Mouse (Mus musculus): ENCODE results near the gene Cnot4.
A peak's percentile ranks its signal among the peaks of the same experiment; 100 is the strongest.

Gene Cnot4

DNA sequence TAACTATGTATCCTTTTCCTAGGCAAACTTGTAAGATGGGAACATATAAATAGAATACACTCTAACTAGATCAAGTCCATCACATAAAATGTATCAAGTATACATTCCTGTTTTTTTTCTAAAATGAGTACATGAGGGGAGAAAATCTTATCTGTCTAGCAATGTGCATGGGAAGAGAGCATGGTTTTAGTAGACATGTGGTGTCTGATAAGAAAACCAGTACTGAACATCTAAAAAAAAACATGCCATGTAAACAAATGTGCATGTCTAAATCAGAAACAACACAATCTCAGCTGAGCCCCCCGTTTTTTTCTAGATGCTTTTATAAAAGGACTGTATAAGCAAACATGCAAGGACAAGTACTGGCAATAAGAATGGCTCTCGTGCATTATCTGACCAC, 100.8 kb downstream of the Cnot4 start:
- DNase-seq = no peak

DNA sequence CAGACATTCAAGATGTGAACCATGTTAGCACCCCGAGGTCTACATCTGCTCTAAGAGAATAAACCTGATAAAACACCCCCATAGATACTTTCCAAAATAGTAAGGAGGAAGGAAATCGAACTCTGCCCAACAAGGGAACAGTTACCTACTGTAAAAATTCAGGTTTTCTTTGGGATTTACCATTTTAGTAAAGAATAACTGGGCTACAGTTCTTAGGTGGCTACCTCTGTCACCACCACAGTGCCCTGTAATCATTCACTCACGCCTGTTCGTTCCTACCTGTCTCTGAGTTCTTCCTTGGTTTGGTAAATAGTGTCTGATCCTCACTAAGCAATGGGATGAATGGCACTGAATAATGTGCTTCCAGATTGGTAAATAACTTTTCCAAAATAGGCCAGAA, 102.7 kb downstream of the Cnot4 start:
- DNase-seq = peak; percentile 57

DNA sequence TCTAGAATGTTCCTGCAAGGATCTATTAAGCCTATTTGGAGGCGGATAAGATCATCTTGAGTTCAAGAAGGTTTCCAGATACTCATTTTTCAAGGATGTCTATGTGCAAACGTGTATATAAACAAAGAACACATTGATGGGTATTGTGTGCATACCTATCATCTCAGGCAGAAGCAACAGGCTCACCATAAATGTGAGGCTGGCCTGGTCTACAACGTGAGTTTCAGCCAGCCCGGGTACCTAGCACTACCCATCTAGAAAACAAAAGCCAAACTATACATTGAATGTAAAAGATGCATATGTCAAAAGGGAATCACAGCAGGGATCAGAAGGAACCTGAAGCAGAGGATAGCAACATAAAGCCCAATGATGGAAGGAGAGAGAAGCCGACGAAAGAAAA, 103.3 kb downstream of the Cnot4 start:
- DNase-seq = peak; percentile 62

DNA sequence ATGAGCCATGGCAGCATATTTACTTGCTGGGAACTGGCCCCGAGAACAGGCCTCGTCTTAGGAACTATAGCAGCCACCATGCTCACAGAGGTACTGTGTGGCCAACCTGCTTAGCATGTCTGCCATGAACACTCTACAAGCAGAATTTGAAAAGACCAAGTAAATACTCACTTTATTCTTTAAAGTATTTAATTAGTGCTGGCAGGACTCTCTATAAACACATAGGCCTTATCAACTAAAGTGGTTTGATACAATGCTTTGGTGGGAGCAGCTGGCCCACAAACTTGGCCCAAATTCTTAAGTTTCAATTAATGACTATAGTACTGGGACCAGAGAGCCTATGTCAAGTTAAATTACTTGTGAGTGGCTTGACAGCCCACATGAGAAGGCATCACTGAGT, 105.5 kb downstream of the Cnot4 start:
- DNase-seq = peak; percentile 43

DNA sequence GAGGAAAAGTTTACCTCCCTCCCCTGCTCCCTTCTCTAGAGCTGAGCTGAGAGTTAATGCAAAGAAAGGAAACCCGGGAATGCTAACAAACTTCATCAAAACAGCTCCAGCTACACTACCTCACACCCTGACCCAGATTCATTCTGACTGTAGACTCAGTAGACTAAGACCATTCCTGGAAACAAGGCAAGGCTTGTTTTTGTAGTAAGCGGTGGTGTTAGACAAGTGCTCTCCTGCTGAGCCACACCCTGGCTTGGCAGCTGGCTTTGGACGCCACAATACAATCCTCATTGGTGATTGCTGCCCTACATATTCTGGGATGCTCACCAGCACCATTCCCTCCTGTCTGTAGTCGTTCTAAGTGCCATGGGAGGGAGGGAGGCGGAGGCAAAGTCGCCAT, 106.3 kb downstream of the Cnot4 start:
- peak; percentile 87 for DNase-seq

DNA sequence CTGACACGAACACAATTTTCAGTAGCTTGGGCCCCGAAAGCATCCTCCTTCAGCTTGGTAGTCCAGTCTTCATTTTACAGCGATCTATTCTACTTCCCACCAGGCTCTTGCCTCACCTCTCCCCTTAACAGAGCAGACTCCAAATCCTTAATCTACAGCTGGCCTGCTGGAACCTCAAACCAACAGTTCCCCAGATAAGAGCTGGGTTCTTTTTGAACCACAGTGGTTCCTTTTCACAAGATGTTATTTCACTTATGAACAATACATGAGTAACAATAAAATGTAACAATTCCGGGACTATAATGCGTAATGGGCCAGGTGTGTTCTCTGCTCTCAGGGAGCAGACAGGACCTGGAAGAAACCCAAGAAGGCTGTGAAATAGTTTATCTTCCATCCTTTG, 116.9 kb downstream of the Cnot4 start:
- peak; percentile 64 for DNase-seq

DNA sequence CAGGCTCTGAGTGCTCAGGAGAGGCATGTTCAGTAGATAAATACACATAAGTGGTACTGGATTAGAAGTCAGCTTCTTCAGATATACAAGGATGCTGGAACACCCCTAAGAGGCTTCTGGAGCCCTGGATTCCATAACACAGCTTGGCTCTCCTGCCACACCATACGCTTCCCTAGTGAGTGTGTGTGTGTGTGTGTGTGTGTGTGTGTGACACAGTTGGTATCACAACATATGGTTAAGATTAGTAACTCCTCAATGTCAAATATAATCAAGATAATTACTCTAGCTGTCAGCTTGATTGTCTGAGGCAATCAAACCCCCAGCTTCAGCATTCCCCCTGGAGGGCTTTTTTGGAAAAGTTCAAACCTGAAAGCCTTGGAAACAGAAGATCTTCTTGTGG, 121.6 kb downstream of the Cnot4 start:
- no peak for DNase-seq

DNA sequence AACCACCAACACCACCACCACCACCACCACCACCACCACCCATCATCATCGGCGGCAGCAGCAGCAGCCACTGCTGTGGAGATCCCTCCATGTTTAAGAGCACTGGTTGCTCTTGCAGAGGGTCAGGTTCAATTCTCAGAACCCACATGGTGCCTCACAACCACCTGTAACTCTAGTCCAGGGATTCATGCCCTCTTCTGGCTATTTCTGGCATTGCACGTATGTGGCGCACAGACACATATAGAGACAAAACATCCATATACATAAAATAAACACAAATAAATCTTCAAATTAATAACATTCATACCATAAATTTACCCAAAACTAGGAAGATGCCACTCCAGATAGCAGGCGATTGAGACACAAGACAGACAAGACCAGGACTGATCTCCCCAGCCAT, 122.8 kb downstream of the Cnot4 start:
- no peak for DNase-seq

DNA sequence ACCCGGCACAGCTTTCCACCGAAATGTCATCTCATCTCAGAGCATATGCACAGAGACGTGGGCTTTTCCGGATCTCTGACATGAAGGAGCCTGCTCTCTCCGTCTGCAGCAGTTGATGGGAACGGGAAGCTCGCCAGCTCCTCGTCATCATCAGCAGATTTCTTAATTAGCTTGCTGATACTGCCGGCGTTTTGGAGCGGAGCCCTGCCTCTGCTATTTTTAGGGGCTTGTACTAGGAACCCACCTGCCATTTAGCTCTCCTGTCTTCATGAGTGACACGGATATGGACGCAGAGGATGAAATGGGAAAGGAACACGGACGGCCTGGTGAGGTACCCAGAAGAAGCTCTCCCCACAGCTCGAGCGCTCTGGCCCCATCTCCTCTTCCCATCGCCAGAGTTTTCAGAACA, 131.3 kb downstream of the Cnot4 start:
- DNase-seq = peak; percentile 92

DNA sequence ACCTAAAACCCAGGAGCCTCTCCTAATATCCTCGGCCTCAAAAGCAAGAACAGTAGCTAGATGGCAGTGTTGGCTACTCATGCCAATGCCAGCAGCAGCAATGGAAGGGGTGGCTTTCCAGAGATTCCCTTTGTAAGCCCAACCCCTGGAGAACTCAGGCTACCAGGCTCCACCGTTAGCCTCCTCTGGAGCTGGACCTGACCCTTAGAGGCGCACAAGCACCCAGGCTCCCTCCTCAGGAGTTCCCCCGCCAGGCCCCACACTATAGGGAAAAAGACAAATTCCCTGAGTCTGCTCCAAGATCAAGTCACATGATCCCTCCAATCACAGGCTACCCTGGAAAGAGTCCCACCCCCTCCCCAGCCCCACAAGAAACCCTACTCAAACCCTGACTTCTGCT, 134.4 kb downstream of the Cnot4 start:
- no peak for DNase-seq

DNA sequence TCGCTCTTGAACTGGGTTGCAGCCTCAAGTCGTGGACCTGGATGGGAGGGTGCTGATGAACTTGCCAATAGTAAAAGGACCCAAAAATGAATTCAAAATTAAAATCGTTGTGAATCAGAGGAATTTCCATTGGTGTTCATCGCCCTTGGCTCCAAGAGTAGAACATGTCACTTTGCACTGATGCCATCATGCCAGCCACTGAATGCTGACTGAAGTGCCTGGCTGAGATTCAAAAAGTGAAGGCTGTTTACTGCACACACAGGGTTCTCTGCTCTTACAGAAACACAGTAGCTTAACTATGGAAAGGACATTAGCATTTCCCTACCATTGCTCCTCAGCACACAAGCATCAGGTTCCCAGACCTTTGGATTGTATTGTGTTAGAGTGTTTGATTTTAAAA, 137.0 kb downstream of the Cnot4 start:
- no peak for DNase-seq

DNA sequence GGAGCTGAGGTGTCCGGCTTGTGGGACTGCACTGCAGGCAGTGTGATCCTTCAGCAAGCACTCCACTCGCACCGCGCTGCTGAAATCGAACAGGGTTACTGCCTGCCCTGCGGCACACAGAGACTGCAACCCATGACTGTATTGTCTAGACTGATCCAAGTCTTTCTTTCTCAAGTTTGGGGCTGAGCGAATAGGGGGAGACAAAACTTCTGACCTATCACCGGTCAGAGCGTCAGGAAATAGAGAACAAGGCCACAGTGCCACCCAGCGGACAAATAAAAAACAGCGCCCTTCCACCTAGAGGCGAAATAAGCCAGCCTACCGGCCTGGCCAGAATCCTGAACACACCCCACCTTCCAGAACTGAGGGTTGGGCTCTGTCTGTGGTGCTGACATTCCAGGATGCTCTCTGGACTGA, 138.3 kb downstream of the Cnot4 start:
- DNase-seq = peak; percentile 98

DNA sequence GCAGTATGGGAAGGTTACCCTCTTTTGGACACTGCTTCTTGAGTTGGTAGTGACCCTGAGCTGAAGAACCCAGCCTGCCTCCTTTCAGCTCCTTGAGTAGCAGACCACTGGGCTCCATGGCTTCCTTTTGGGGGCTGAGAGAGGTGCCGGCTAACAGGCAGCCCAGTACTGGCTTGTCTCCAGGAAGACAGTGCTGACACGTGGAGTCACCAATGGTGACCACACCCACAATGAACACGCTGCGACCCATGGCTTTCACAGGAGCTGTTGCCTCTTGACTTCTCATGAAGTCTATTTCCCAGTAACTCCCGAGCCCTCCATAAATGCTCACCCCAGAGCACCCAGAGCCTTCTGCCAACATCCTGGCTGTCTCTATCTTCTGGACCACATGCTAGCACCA, 138.8 kb downstream of the Cnot4 start:
- peak; percentile 91 for DNase-seq

DNA sequence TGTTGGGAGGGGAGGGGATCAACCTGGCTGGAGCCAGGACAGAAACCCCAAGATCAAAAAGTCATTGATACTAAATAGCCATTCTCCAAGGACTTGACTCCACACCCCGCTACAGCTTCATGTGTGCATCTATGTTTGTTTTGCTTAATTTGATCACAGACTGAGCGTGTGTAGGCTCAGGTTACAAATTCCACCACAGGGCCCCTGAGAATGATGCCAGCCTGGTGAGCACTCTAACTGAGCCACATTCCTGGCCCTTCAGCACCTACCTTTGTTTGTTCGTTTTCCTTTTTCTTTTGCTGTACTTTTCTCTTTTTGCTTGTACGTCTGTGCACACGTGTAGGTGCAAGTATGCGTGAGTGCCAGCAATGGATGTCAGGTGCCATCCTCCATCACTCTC, 144.3 kb downstream of the Cnot4 start:
- no peak for DNase-seq

DNA sequence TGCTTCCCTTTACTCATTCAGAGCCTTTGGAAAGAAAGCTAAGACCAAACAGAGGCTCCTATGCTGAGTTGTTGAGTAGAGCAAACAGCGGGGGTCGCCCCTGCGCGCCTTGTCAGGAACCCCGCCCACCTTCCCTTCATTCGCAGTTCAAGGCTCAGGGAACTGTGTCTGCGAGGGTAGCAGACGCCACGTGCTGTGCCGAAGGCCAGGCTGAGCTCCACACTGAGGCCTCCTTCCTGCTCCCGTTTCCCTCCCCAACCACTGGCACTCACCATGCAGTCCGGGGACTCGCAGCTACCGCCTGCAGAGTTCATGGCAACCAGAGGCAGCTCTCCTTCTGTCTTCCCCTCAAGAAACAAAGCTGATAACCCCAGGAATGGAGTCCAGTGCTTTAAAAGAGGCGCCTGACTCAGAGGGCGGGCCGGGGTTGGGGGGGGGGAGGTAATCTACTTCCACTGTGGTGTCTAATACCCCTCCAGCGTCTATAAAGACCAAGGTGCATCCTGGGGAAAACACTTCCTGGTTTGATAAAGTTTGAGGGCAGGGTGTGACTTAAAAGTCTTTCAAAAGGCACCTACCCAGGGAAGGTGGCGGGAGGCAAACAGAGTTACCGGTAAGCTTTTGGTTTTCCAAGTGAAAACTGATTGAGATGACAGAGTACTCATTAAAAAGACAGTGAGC, 145.3 kb downstream of the Cnot4 start, which contains the start of gene Slc23a4:
Slc23a4 (minus strand) TSS at position 324 of the 681 bp plus-strand sequence.
- DNase-seq = no peak

DNA sequence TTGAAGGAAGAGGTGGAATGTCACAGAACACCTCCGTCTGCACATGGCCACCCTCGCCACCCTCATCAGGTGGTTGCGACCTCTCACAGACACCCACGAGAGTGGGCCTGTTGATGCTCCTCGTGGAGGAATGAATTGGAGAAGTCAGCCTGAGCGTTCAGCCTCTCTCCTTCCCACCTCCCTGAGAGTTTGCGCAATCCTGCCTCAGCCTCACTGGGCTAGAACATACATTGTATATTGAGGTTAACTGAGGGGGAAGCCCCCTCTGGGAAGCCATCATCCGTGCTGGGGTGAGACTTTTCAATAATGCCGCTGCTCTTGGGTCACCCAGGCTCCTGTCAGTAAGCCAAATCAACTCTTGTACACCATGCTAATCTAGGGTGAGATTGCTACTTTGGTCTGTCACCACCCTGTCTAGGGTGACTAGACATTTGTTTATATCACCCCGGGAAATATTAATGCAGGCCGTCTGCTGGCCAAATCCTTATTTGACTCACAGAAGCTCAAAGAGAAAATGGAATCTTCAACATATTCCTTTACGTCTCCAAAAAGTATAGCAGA, 146.4 kb downstream of the Cnot4 start:
- no peak for DNase-seq

DNA sequence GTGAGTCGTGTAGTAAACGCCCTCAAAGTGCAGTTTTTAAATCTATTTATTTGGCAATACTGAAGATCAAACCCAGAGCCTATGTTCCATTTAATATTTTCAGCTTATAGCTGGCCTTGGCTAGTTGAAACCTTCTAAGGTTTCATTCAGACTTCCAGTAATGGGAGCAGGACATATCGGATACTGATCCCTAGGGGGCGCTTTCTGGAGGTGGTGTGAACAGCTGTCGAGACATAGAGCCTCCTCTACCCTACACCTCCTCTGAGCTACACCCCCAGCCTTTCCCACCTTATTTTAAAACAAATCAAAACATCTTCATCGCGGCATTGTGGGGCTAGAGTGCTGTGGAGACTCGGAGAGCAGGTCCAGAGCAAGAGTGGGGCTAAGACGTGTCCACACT, 152.9 kb downstream of the Cnot4 start:
- no peak for DNase-seq

DNA sequence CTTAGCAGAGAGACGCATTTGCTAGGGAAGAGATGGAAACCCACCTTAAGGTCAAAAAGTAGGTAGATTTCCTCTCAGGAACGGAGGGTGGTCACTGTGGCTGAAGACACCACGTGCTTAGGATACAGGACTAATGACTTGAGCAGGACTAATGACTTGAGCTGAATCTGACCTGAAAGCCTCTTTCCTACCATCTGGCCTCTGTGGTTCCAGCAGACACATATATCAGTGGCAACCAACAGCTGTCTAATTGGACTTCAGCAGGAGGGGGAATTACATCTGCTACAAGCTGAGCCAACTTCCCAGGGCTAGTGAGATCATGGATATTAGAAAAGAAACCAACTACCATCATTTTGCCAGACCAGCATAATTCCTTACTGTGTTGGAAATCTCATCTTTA, 154.2 kb downstream of the Cnot4 start:
- DNase-seq = no peak
